Comparison of ENCODE assay signal across 27 mouse cellular contexts in genomic region chr10:34352166-34352565, GRCm38 (mm10). TPM values are rescaled to one million over a fixed set of nuclear protein-coding genes. Genes with fewer than 3 reads are reported as not detected.
DNase-seq lines count a peak whose midpoint lies in the region; ATAC-seq and TF ChIP-seq lines count a peak whose summit lies in the region.
"Had no signal": no experiment of that assay in that cellular context is flagged by ENCODE, and none has a peak within 500 bp of the region (broad histone marks: within the 10 kb centered on the region; RNA-seq: fewer than 3 reads in every experiment).

No protein-coding gene starts in this region.

- no peaks in the 10 kb centered on the region for H3K36me3 ChIP-seq in kidney, adult 2 months (ENCODE audit: control insufficient read depth, insufficient read depth, low read length)
- H3K36me3 ChIP-seq in kidney, embryonic 16.5 days (ENCODE audit: insufficient read depth, low read length) = no peaks in the 10 kb centered on the region
- H3K36me3 ChIP-seq: embryonic facial prominence, embryonic 10.5 days; embryonic facial prominence, embryonic 13.5 days; forebrain, embryonic 10.5 days; heart, embryonic 10.5 days; heart, embryonic 13.5 days had no signal

- 52% methylated on average over 4 of the region's 4 CpGs for WGBS in kidney, adult 2 months
- WGBS in kidney, embryonic 16.5 days = 56% methylated on average over 4 of the region's 4 CpGs

- no peak overlapping the region for H3K9ac ChIP-seq in kidney, embryonic 16.5 days (replicated peaks; ENCODE audit: low read length)
- H3K9ac ChIP-seq: embryonic facial prominence, embryonic 13.5 days; forebrain, embryonic 13.5 days; heart, embryonic 13.5 days; hindbrain, embryonic 14.5 days had no signal

- H3K4me2 ChIP-seq in kidney, embryonic 16.5 days (replicated peaks; ENCODE audit: low read depth, low read length) = no peak overlapping the region
- H3K4me2 ChIP-seq: embryonic facial prominence, embryonic 13.5 days; forebrain, embryonic 13.5 days; heart, embryonic 13.5 days; hindbrain, embryonic 14.5 days had no signal

- peak overlapping the region; percentile 28; the same call in 1 of the 2 replicates for H3K27ac ChIP-seq in kidney, adult 2 months (ENCODE audit: insufficient read depth, low read depth, low read length)
- peak overlapping the region; percentile 44; the same call in 1 of the 2 replicates for H3K27ac ChIP-seq in kidney, embryonic 16.5 days (ENCODE audit: low read length)
- peak overlapping the region; percentile 47; the same call in 1 of the 2 replicates for H3K27ac ChIP-seq in embryonic fibroblast, embryonic 13.5 days (ENCODE audit: insufficient read depth, low read length)
- H3K27ac ChIP-seq: embryonic facial prominence, embryonic 10.5 days; embryonic facial prominence, embryonic 13.5 days; forebrain, embryonic 10.5 days; forebrain, embryonic 13.5 days; heart, adult 2 months; heart, embryonic 10.5 days; heart, embryonic 13.5 days; hindbrain, embryonic 14.5 days; hindbrain, postnatal 0 days had no signal

- no peak for TF ChIP-seq CTCF in kidney, adult 2 months (conservative IDR thresholded peaks at IDR 0.05; ENCODE audit: insufficient read depth, insufficient read length, low read depth, low read length)
- no peak for TF ChIP-seq CTCF in embryonic fibroblast, embryonic 13.5 days (IDR thresholded peaks at IDR 0.05; ENCODE audit: borderline replicate concordance, insufficient read depth, low read length)

- H3K4me1 ChIP-seq in kidney, adult 2 months (ENCODE audit: control insufficient read depth, insufficient read depth, low read length) = peaks cover 3% of the 10 kb centered on the region; the same call in 1 of the 2 replicates
- no peaks in the 10 kb centered on the region for H3K4me1 ChIP-seq in kidney, embryonic 16.5 days (ENCODE audit: insufficient read depth, low read length)
- H3K4me1 ChIP-seq in embryonic fibroblast, embryonic 13.5 days (ENCODE audit: control insufficient read depth, insufficient read depth, low read length) = peaks cover 5% of the 10 kb centered on the region; the same call in 1 of the 2 replicates
- H3K4me1 ChIP-seq: embryonic facial prominence, embryonic 10.5 days; embryonic facial prominence, embryonic 13.5 days; forebrain, embryonic 10.5 days; forebrain, embryonic 13.5 days had no signal

- TF ChIP-seq POLR2A in kidney, adult 2 months (IDR thresholded peaks at IDR 0.05; ENCODE audit: low read depth, low read length) = no peak
- TF ChIP-seq POLR2A in embryonic fibroblast, embryonic 13.5 days (IDR thresholded peaks at IDR 0.05; ENCODE audit: low read depth, low read length) = no peak

- H3K4me3 ChIP-seq in kidney, adult 2 months (ENCODE audit: insufficient read depth, low read depth, low read length) = no peak overlapping the region
- H3K4me3 ChIP-seq in kidney, embryonic 16.5 days (ENCODE audit: low read length) = no peak overlapping the region
- no peak overlapping the region for H3K4me3 ChIP-seq in embryonic fibroblast, embryonic 13.5 days (ENCODE audit: insufficient read depth, low read length)
- H3K4me3 ChIP-seq: embryonic facial prominence, embryonic 10.5 days; embryonic facial prominence, embryonic 13.5 days; forebrain, embryonic 10.5 days; forebrain, embryonic 13.5 days; heart, adult 2 months; heart, embryonic 10.5 days; heart, embryonic 13.5 days had no signal

- ATAC-seq in kidney, embryonic 16.5 days (ENCODE audit: low FRiP score, low TSS enrichment) = peak; percentile 77; the same call in 1 of the 2 replicates
- ATAC-seq: forebrain, embryonic 13.5 days; forebrain, embryonic 16.5 days; hindbrain, postnatal 0 days had no signal

- H3K9me3 ChIP-seq in kidney, embryonic 16.5 days (ENCODE audit: low read length) = no peaks in the 10 kb centered on the region
- H3K9me3 ChIP-seq: embryonic facial prominence, embryonic 10.5 days; embryonic facial prominence, embryonic 13.5 days; forebrain, embryonic 10.5 days; forebrain, embryonic 13.5 days; heart, embryonic 10.5 days; heart, embryonic 13.5 days had no signal

- no peak for DNase-seq in kidney, adult 2 months
- no peak for DNase-seq in kidney, postnatal 4 days
- no peak for DNase-seq in kidney, postnatal 14 days
- no peak for DNase-seq in adrenal gland, adult (ENCODE audit: inconsistent age in 2 of 2, low spot score in 1 of 2)
- DNase-seq: adrenal gland, adult 8-10 months; adrenal gland, postnatal 25 days; cerebellum, adult 11-12 months; cerebellum, adult 8-10 months; cerebellum, postnatal 10 days; cerebellum, postnatal 36 days; embryo, embryonic 11 days; gastrocnemius, postnatal 10 days; gastrocnemius, postnatal 36 days; heart, adult 2 months; heart, postnatal 14 days; heart, postnatal 4 days had no signal

- H3K27me3 ChIP-seq in kidney, adult 2 months (replicated peaks; ENCODE audit: control insufficient read depth, insufficient read depth, low read length) = no peaks in the 10 kb centered on the region
- no peaks in the 10 kb centered on the region for H3K27me3 ChIP-seq in kidney, embryonic 16.5 days (ENCODE audit: insufficient read depth, low read length)
- H3K27me3 ChIP-seq: embryonic facial prominence, embryonic 13.5 days; forebrain, embryonic 13.5 days; heart, embryonic 13.5 days had no signal

RNA-seq across cellular contexts. Expression of gene Col10a1, which starts 37.6 kb away (rescaled TPM):
- polyA plus RNA-seq in kidney, adult 2 months (2012; rRNA removed) = not detected in 2 replicates
- 0.15 and 0.22 TPM in 2 replicates for polyA plus RNA-seq in kidney, embryonic 16.5 days (2015; fragmentation: Nextera tagmentation; extraction: Ambion mirVana)
- 20.2 and 23.0 TPM in 2 replicates for polyA plus RNA-seq in embryonic fibroblast, embryonic 13.5 days (2011; ENCODE audit: insufficient read length, low read depth, missing spikeins)

RNA-seq across cellular contexts. Expression of gene Tspyl4, which starts 54.9 kb away (rescaled TPM):
- 7.6 and 8.2 TPM in 2 replicates for polyA plus RNA-seq in kidney, adult 2 months (2012; rRNA removed)
- polyA plus RNA-seq in kidney, embryonic 16.5 days (2015; fragmentation: Nextera tagmentation; extraction: Ambion mirVana) = 10.7 and 12.3 TPM in 2 replicates
- polyA plus RNA-seq in embryonic fibroblast, embryonic 13.5 days (2011; ENCODE audit: insufficient read length, low read depth, missing spikeins) = 14.6 and 18.7 TPM in 2 replicates

Comparison
In these comparisons a context has a peak if more than half of its experiments do, and no peak if none do; other contexts are left out.
1. RNA of gene Col10a1, which starts 37.6 kb away (polyA plus RNA-seq): 20.2 to 23.0 TPM in embryonic fibroblast, embryonic 13.5 days; 0.15 to 0.22 TPM in kidney, embryonic 16.5 days and not detected in kidney, adult 2 months; every median in the first group is over 10 times any median in the second.
2. Peak in every context shown above with its lines, with median percentiles within 50 percentile points of each other: H3K27ac ChIP-seq.